Mouse (Mus musculus) kidney, embryonic 16.5 days (tissue): Measurements from ENCODE around the gene Iqcn. TPM values are rescaled to one million over a fixed set of nuclear protein-coding genes. Genes with fewer than 3 reads are reported as not detected.

Experiments used
- ATAC-seq: fragments of 200-750 bp; cut with Nextera tagmentation; 2 replicates; pipeline ENCODE4 v1.8.0; 2017; ENCODE audit warnings: moderate TSS enrichment; ENCODE audit not compliant: low FRiP score, low TSS enrichment
- H3K27ac ChIP-seq: fragments of 300-500 bp; sonication (generic); 2 replicates; pipeline ENCODE4 v1.5.1; 2014; ENCODE audit warnings: low read length
- H3K27me3 ChIP-seq: fragments of 300-500 bp; sonication (generic); 2 replicates; pipeline ENCODE4 v1.6.1; 2014; ENCODE audit warnings: low read length, control low read depth, mixed read lengths; ENCODE audit not compliant: insufficient read depth
- H3K36me3 ChIP-seq: fragments of 300-500 bp; sonication (generic); 2 replicates; pipeline ENCODE4 v1.6.1; 2014; ENCODE audit warnings: low read length, control low read depth, mixed read lengths; ENCODE audit not compliant: insufficient read depth
- H3K4me1 ChIP-seq: fragments of 300-500 bp; sonication (generic); 2 replicates; pipeline ENCODE4 v1.6.1; 2014; ENCODE audit warnings: low read length, control low read depth, mixed read lengths; ENCODE audit not compliant: insufficient read depth
- H3K4me2 ChIP-seq: fragments of 300-500 bp; sonication (generic); replicated peaks from 2 replicates; pipeline ENCODE4 v1.6.1; 2014; ENCODE audit warnings: low read depth, low read length
- H3K4me3 ChIP-seq: fragments of 300-500 bp; sonication (generic); 2 replicates; pipeline ENCODE4 v1.5.1; 2014; ENCODE audit warnings: mild to moderate bottlenecking, low read length
- H3K9ac ChIP-seq: fragments of 300-500 bp; sonication (generic); replicated peaks from 2 replicates; pipeline ENCODE4 v1.6.1; 2014; ENCODE audit warnings: low read length
- H3K9me3 ChIP-seq: fragments of 300-500 bp; sonication (generic); 2 replicates; pipeline ENCODE4 v1.6.1; 2016; ENCODE audit warnings: low read length, control low read depth
- WGBS: fragments of 180-500 bp; shearing (Covaris S2); extraction: QIAGEN DNeasy Blood & Tissue Kit; methylation state at CpG from one replicate; pipeline ENCODE4 v1.1.7; 2014; 5-methylcytosine and 5-hydroxymethylcytosine counted together
- polyA plus RNA-seq: library from polyadenylated mRNA; unstranded; fragments of >200 nt; fragmentation: Nextera tagmentation; extraction: Ambion mirVana; gene quantifications from 2 replicates; pipeline ENCODE4 v1.2.1, GENCODE M21; 2015

Iqcn gene
- 0.04 and 0.06 TPM in 2 replicates for polyA plus RNA-seq

GRCm38 (mm10) chr8:70703287-70703686 lies at the start of gene Iqcn:
Iqcn (plus strand) TSS chr8:70703457.
- ATAC-seq: no peak
- no peak within 1 kb of the TSS for H3K4me3 ChIP-seq
- no peak within 1 kb of the TSS for H3K4me2 ChIP-seq
- H3K27ac ChIP-seq: no peak within 1 kb of the TSS; the same call in 1 of the 2 replicates
- H3K9me3 ChIP-seq: no peaks in the 10 kb centered on the region
- peaks cover 19% of the 10 kb centered on the region for H3K4me1 ChIP-seq
- no peaks in the 10 kb centered on the region for H3K27me3 ChIP-seq
- peaks cover 23% of the 10 kb centered on the region; the same call in 1 of the 2 replicates for H3K36me3 ChIP-seq
- no peak within 1 kb of the TSS for H3K9ac ChIP-seq
- 92% methylated on average over 3 of the region's 3 CpGs for WGBS

GRCm38 (mm10) chr8:70654121-70654520 lies 49.1 kb upstream of the Iqcn start:
- no peaks in the 10 kb centered on the region for H3K9me3 ChIP-seq
- H3K4me3 ChIP-seq: no peak overlapping the region
- H3K27ac ChIP-seq: no peak overlapping the region
- H3K36me3 ChIP-seq: peaks cover 45% of the 10 kb centered on the region
- no peak overlapping the region for H3K9ac ChIP-seq
- H3K4me1 ChIP-seq: peaks cover 28% of the 10 kb centered on the region
- no peak for ATAC-seq
- H3K4me2 ChIP-seq: no peak overlapping the region
- 53% methylated on average over 1 of the region's 1 CpGs for WGBS
- H3K27me3 ChIP-seq: no peaks in the 10 kb centered on the region

GRCm38 (mm10) chr8:70655469-70655868 lies 47.8 kb upstream of the Iqcn start:
- Histone ChIP-seq H3K4me3 (no peak overlapping the region), H3K9ac (no peak overlapping the region), H3K4me1 (peaks cover 23% of the 10 kb centered on the region), H3K27me3 (no peaks in the 10 kb centered on the region), H3K4me2 (no peak overlapping the region), H3K36me3 (peaks cover 36% of the 10 kb centered on the region), H3K9me3 (no peaks in the 10 kb centered on the region), H3K27ac (no peak overlapping the region)
- 59% methylated on average over 2 of the region's 2 CpGs for WGBS
- no peak for ATAC-seq

GRCm38 (mm10) chr8:70656193-70656790 lies 47.0 kb upstream of the Iqcn start:
- no peaks in the 10 kb centered on the region for H3K9me3 ChIP-seq
- H3K4me3 ChIP-seq: no peak overlapping the region
- no peaks in the 10 kb centered on the region for H3K27me3 ChIP-seq
- ATAC-seq: no peak
- WGBS: 67% methylated on average over 13 of the region's 13 CpGs
- H3K27ac ChIP-seq: no peak overlapping the region
- H3K9ac ChIP-seq: peak overlapping the region; percentile 32; the same call in 1 of the 2 replicates
- H3K4me2 ChIP-seq: no peak overlapping the region
- H3K36me3 ChIP-seq: peaks cover 30% of the 10 kb centered on the region
- peaks cover 25% of the 10 kb centered on the region for H3K4me1 ChIP-seq

GRCm38 (mm10) chr8:70657214-70657613 lies 46.0 kb upstream of the Iqcn start:
- WGBS: 94% methylated on average over 3 of the region's 3 CpGs
- Histone ChIP-seq H3K4me3 (no peak overlapping the region), H3K9me3 (no peaks in the 10 kb centered on the region), H3K4me1 (peaks cover 25% of the 10 kb centered on the region), H3K9ac (no peak overlapping the region), H3K27me3 (no peaks in the 10 kb centered on the region), H3K4me2 (no peak overlapping the region), H3K36me3 (peaks cover 23% of the 10 kb centered on the region), H3K27ac (no peak overlapping the region)
- ATAC-seq: no peak

GRCm38 (mm10) chr8:70657739-70658138 lies 45.5 kb upstream of the Iqcn start:
- H3K4me1 ChIP-seq: peaks cover 25% of the 10 kb centered on the region
- peak overlapping the region; percentile 98 for H3K4me2 ChIP-seq
- no peaks in the 10 kb centered on the region for H3K27me3 ChIP-seq
- H3K9ac ChIP-seq: peak overlapping the region; percentile 44
- H3K36me3 ChIP-seq: peaks cover 19% of the 10 kb centered on the region
- no peak overlapping the region for H3K27ac ChIP-seq
- peak overlapping the region; percentile 69; the same call in 1 of the 2 replicates for H3K4me3 ChIP-seq
- no peak for ATAC-seq
- H3K9me3 ChIP-seq: no peaks in the 10 kb centered on the region
- WGBS: 94% methylated on average over 2 of the region's 2 CpGs

GRCm38 (mm10) chr8:70658897-70659603 lies 44.2 kb upstream of the Iqcn start:
- Histone ChIP-seq H3K27me3 (no peaks in the 10 kb centered on the region), H3K27ac (peak overlapping the region; percentile 84), H3K9me3 (no peaks in the 10 kb centered on the region), H3K36me3 (peaks cover 15% of the 10 kb centered on the region), H3K4me2 (peak overlapping the region; percentile 98), H3K9ac (peak overlapping the region; percentile 80), H3K4me1 (peaks cover 27% of the 10 kb centered on the region), H3K4me3 (peak overlapping the region; percentile 69)
- under 1% methylated on average over 31 of the region's 31 CpGs for WGBS
- peak; percentile 33 for ATAC-seq

- Histone ChIP-seq H3K4me3 (peak overlapping the region; percentile 69), H3K9me3 (no peaks in the 10 kb centered on the region), H3K27ac (peak overlapping the region; percentile 84), H3K9ac (peak overlapping the region; percentile 80), H3K27me3 (no peaks in the 10 kb centered on the region), H3K36me3 (peaks cover 15% of the 10 kb centered on the region), H3K4me2 (peak overlapping the region; percentile 98), H3K4me1 (peaks cover 27% of the 10 kb centered on the region)
- ATAC-seq: peak; percentile 96
- WGBS: under 1% methylated on average over 39 of the region's 44 CpGs
These were observed 43.5 kb upstream of the Iqcn start for GRCm38 (mm10) chr8:70659604-70660272.

GRCm38 (mm10) chr8:70660273-70660725 lies 43.0 kb upstream of the Iqcn start, which contains the start of gene Pgpep1:
Pgpep1 (minus strand) TSS chr8:70660388.
- Histone ChIP-seq H3K4me3 (peak within 1 kb of the TSS; percentile 69), H3K9me3 (no peaks in the 10 kb centered on the region), H3K9ac (peak within 1 kb of the TSS; percentile 80), H3K27ac (peak within 1 kb of the TSS; percentile 84), H3K36me3 (peaks cover 11% of the 10 kb centered on the region), H3K27me3 (no peaks in the 10 kb centered on the region), H3K4me2 (peak within 1 kb of the TSS; percentile 98), H3K4me1 (peaks cover 27% of the 10 kb centered on the region)
- ATAC-seq: peak; percentile 86
- WGBS: 2% methylated on average over 14 of the region's 14 CpGs
